Mouse (Mus musculus) midbrain, postnatal 0 days (tissue): Measurements from ENCODE around the gene Lamp2. TPM values are rescaled to one million over a fixed set of nuclear protein-coding genes. Genes with fewer than 3 reads are reported as not detected.
A peak's percentile ranks its signal among the peaks of the same experiment; 100 is the strongest.

Experiments used
- ATAC-seq: fragments of 200-750 bp; cut with Nextera tagmentation; 2 replicates; pipeline ENCODE4 v1.8.0; 2017; ENCODE audit warnings: moderate number of reproducible peaks, mild to moderate bottlenecking, moderate TSS enrichment, moderate library complexity; ENCODE audit not compliant: low FRiP score
- DNase-seq: peaks from one replicate; pipeline ENCODE4 v3.0.0-alpha.2; 2015; ENCODE audit warnings: low spot score
- H3K27ac ChIP-seq: fragments of 300-500 bp; sonication (generic); 2 replicates; pipeline ENCODE4 v1.5.1; 2014; ENCODE audit warnings: low read depth, mild to moderate bottlenecking, low read length, mixed read lengths
- H3K27me3 ChIP-seq: fragments of 300-500 bp; sonication (generic); 2 replicates; pipeline ENCODE4 v1.6.1; 2014; ENCODE audit warnings: low read length, control low read depth, mixed read lengths; ENCODE audit not compliant: insufficient read depth
- H3K36me3 ChIP-seq: fragments of 300-500 bp; sonication (generic); 2 replicates; pipeline ENCODE4 v1.6.1; 2014; ENCODE audit warnings: low read length, control low read depth, mixed read lengths; ENCODE audit not compliant: insufficient read depth
- H3K4me1 ChIP-seq: fragments of 300-500 bp; sonication (generic); 2 replicates; pipeline ENCODE4 v1.6.1; 2014; ENCODE audit warnings: mild to moderate bottlenecking, control low read depth, antibody characterized with exemption, low read length, mixed read lengths; ENCODE audit not compliant: insufficient read depth
- H3K4me2 ChIP-seq: fragments of 300-500 bp; sonication (generic); 2 replicates; pipeline ENCODE4 v1.6.1; 2014; ENCODE audit warnings: low read depth, mild to moderate bottlenecking, low read length, mixed read lengths; ENCODE audit not compliant: poor library complexity, severe bottlenecking
- H3K4me3 ChIP-seq: fragments of 300-500 bp; sonication (generic); 2 replicates; pipeline ENCODE4 v1.5.1; 2014; ENCODE audit warnings: low read depth, mild to moderate bottlenecking, low read length, moderate library complexity
- H3K9ac ChIP-seq: fragments of 300-500 bp; sonication (generic); replicated peaks from 2 replicates; pipeline ENCODE4 v1.6.1; 2014; ENCODE audit warnings: mild to moderate bottlenecking, low read length, moderate library complexity, mixed read lengths; ENCODE audit not compliant: poor library complexity, severe bottlenecking
- H3K9me3 ChIP-seq: fragments of 300-500 bp; sonication (generic); 2 replicates; pipeline ENCODE4 v1.6.1; 2016; ENCODE audit warnings: low read length, control low read depth
- CTCF ChIP-seq: IDR thresholded peaks from 2 replicates; pipeline ENCODE4 v1.5.1; 2016; ENCODE audit warnings: antibody characterized with exemption, mild to moderate bottlenecking
- WGBS: fragments of 180-500 bp; shearing (Covaris S2); extraction: QIAGEN DNeasy Blood & Tissue Kit; methylation state at CpG from one replicate; pipeline ENCODE4 v1.1.7; 2014; 5-methylcytosine and 5-hydroxymethylcytosine counted together
- polyA plus RNA-seq: library from polyadenylated mRNA; unstranded; fragments of >200 nt; fragmentation: Nextera tagmentation; extraction: Ambion mirVana; gene quantifications from 2 replicates; pipeline ENCODE4 v1.2.1, GENCODE M21; 2015
- total RNA-seq: library from RNA; depleted of rRNA; stranded (reverse); fragments of >200 nt; gene quantifications from 2 replicates; pipeline ENCODE4 v1.2.3, GENCODE M21; 2014

Lamp2 gene
- total and polyA plus RNA-seq, 2 experiments from 2014 or later: 55.5 to 59.9 TPM

DNA sequence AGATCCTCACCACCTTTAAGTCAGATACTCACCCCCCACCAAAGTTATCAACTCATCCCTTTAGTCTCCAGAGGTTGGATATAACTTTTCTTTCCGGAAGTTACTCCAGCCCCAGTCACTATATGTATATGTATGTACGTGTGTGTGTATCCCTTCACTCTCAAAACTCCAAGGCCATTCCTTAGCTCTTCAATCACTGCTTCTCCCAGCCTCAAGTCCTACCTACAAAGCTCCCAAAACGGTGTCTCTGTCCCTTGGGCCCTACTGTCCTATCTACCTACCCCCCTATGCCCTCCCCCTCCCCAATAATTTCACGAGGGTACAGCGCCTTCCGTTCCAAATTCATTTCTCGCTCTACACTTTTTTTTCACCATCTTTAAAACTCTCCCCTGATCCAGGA is 780 bp downstream of the Lamp2 start:
- no peak for TF ChIP-seq CTCF
- ATAC-seq: peak; percentile 28; the same call in 1 of the 2 replicates
- Histone ChIP-seq H3K9me3 (no peaks in the 10 kb centered on the region), H3K4me1 (no peaks in the 10 kb centered on the region), H3K9ac (peak overlapping the region; percentile 40), H3K36me3 (no peaks in the 10 kb centered on the region), H3K4me3 (peak overlapping the region; percentile 49), H3K27ac (no peak overlapping the region), H3K27me3 (no peaks in the 10 kb centered on the region), H3K4me2 (peak overlapping the region; percentile 57)
- WGBS: 20% methylated on average over 7 of the region's 7 CpGs
- DNase-seq: no peak

DNA sequence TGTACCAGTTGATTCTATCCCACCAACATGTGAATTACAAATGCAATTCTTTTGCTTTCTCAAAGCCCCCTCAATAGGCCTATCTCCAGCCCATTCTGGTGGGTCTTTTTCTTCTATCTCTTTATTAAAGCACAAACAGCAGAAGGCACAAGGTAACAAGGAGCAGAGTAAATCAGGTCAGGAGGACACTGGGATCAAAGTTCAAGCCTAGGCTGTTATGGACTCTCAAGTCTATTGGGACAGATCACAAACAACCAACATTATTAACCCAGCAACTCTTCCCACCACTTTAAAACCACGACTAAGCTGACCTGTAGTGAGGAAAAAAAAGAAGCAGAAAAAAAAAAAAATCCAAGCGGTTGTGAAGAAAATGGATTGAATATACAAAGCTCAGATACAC is 1.4 kb downstream of the Lamp2 start:
- Histone ChIP-seq H3K27me3 (no peaks in the 10 kb centered on the region), H3K4me2 (peak overlapping the region; percentile 57; the same call in 1 of the 2 replicates), H3K9me3 (no peaks in the 10 kb centered on the region), H3K27ac (no peak overlapping the region), H3K9ac (no peak overlapping the region), H3K4me1 (no peaks in the 10 kb centered on the region), H3K4me3 (peak overlapping the region; percentile 49; the same call in 1 of the 2 replicates), H3K36me3 (no peaks in the 10 kb centered on the region)
- ATAC-seq (no peak), DNase-seq (no peak)
- no peak for TF ChIP-seq CTCF
- WGBS: 34% methylated on average over 2 of the region's 2 CpGs

DNA sequence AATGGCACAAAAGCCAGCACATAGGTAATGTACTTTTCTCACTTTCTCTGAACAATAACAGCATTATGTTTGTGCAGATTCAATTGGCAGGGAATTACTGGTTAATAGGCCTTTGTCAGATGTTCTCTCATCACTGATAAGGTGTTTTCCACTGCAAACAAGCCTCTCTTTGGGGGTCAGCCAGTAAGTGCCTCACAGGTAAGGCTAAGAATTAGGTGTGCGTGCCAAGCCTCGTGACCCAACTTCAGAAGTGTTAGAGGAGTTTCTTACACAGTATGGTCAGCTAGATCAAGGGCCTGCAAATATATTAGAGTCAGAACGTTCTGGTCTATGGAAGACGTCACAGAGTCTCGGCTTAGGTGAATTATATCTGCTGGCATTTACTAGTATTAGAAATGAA is 2.3 kb downstream of the Lamp2 start:
- Histone ChIP-seq H3K9ac (no peak overlapping the region), H3K27ac (no peak overlapping the region), H3K4me1 (no peaks in the 10 kb centered on the region), H3K4me3 (no peak overlapping the region), H3K4me2 (no peak overlapping the region), H3K9me3 (no peaks in the 10 kb centered on the region), H3K36me3 (no peaks in the 10 kb centered on the region), H3K27me3 (no peaks in the 10 kb centered on the region)
- WGBS: 86% methylated on average over 5 of the region's 5 CpGs
- no peak for ATAC-seq
- TF ChIP-seq CTCF: no peak
- no peak for DNase-seq

DNA sequence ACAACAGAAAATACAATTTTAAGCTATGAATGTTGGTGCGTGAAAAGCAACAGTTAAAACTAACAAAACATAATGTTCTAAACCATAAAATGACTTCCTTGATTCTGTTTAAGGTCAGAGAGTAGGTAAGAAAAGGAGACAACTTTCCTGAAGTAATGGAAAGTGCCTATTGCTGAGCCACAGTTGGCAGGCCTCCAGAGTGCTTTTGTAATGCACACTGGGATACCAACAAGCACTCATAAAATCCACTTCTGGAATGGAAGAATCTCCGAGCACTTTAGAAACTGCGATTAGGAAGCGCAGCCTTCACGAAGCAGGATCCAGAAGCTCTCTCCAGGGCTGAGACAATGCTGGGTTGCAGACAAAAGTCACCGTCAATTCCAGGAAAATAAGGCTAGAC is 5.8 kb downstream of the Lamp2 start:
- Histone ChIP-seq H3K4me3 (no peak overlapping the region), H3K9ac (no peak overlapping the region), H3K27me3 (no peaks in the 10 kb centered on the region), H3K9me3 (no peaks in the 10 kb centered on the region), H3K4me2 (no peak overlapping the region), H3K27ac (no peak overlapping the region), H3K4me1 (no peaks in the 10 kb centered on the region), H3K36me3 (no peaks in the 10 kb centered on the region)
- DNase-seq: no peak
- no peak for TF ChIP-seq CTCF
- ATAC-seq: no peak
- WGBS: 80% methylated on average over 6 of the region's 6 CpGs

DNA sequence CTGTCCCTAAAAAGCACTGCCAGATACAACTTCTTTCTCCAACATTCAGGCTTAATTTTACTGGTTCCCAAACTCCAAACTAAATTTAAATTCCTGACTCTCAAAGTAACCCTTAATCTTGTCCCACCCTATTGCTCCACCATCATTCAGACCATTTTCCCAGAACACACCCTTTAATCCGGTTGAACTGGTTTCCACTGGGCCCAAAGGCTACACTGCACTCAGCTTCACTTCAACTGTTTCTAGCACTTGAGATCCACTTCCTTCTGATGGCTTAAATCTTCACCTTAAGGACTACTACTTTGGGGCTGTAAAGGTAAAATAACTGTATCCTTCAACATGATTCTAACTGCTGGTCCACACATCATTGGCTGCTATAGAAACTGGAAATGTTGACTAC is 10.5 kb downstream of the Lamp2 start:
- no peak overlapping the region for H3K4me3 ChIP-seq
- no peak overlapping the region for H3K27ac ChIP-seq
- ATAC-seq (no peak), DNase-seq (no peak)
- H3K36me3 ChIP-seq: no peaks in the 10 kb centered on the region
- no peak overlapping the region for H3K4me2 ChIP-seq
- no peaks in the 10 kb centered on the region for H3K27me3 ChIP-seq
- no peaks in the 10 kb centered on the region for H3K4me1 ChIP-seq
- TF ChIP-seq CTCF: no peak
- H3K9me3 ChIP-seq: no peaks in the 10 kb centered on the region
- no peak overlapping the region for H3K9ac ChIP-seq
- 71% methylated on average over 1 of the region's 1 CpGs for WGBS

DNA sequence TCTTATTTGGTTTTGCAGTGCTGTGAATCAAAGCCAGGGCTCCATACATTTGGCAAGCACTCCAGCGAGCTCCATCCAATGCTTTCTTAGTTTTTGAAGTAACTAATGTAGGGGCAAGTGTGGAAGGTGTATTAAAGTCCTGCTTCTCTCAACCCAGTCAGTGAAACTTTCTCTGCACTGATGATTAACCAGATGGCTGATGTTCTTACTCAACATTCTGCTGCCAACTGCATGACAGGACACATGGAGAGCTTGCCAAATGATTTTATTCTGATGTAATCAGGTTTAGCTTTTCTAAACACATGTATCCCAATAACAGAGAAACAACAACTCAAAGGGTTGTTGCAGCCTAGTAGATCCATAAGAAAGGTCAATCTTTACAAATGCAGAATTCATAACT is 13.8 kb downstream of the Lamp2 start:
- H3K4me3 ChIP-seq: no peak overlapping the region
- H3K4me2 ChIP-seq: no peak overlapping the region
- H3K9ac ChIP-seq: no peak overlapping the region
- H3K9me3 ChIP-seq: no peaks in the 10 kb centered on the region
- ATAC-seq: no peak
- H3K36me3 ChIP-seq: no peaks in the 10 kb centered on the region
- 96% methylated on average over 1 of the region's 1 CpGs for WGBS
- H3K4me1 ChIP-seq: no peaks in the 10 kb centered on the region
- DNase-seq: no peak
- no peak for TF ChIP-seq CTCF
- H3K27me3 ChIP-seq: no peaks in the 10 kb centered on the region
- H3K27ac ChIP-seq: no peak overlapping the region
